Mouse (Mus musculus) midbrain, embryonic 12.5 days (tissue): ENCODE results near the gene Syt3. TPM values are rescaled to one million over a fixed set of nuclear protein-coding genes. Genes with fewer than 3 reads are reported as not detected.

Source experiments
- ATAC-seq: fragments of 200-750 bp; cut with Nextera tagmentation; 2 replicates; pipeline ENCODE4 v1.8.0; 2017; ENCODE audit warnings: low read depth, moderate TSS enrichment, moderate library complexity; ENCODE audit not compliant: low FRiP score
- H3K27ac ChIP-seq: fragments of 300-500 bp; sonication (generic); replicated peaks from 2 replicates; pipeline ENCODE4 v1.5.1; 2016; ENCODE audit warnings: mild to moderate bottlenecking
- H3K27me3 ChIP-seq: fragments of 300-500 bp; sonication (generic); 2 replicates; pipeline ENCODE4 v1.6.1; 2016; ENCODE audit warnings: mild to moderate bottlenecking
- H3K36me3 ChIP-seq: fragments of 300-500 bp; sonication (generic); 2 replicates; pipeline ENCODE4 v1.6.1; 2016
- H3K4me1 ChIP-seq: fragments of 300-500 bp; sonication (generic); 2 replicates; pipeline ENCODE4 v1.6.1; 2016
- H3K4me2 ChIP-seq: fragments of 300-500 bp; sonication (generic); replicated peaks from 2 replicates; pipeline ENCODE4 v1.6.1; 2016; ENCODE audit warnings: mild to moderate bottlenecking, moderate library complexity
- H3K4me3 ChIP-seq: fragments of 300-500 bp; sonication (generic); 2 replicates; pipeline ENCODE4 v1.5.1; 2016; ENCODE audit warnings: mild to moderate bottlenecking
- H3K9ac ChIP-seq: fragments of 300-500 bp; sonication (generic); replicated peaks from 2 replicates; pipeline ENCODE4 v1.6.1; 2016; ENCODE audit warnings: mild to moderate bottlenecking, moderate library complexity
- H3K9me3 ChIP-seq: fragments of 300-500 bp; sonication (generic); 2 replicates; pipeline ENCODE4 v1.6.1; 2016; ENCODE audit warnings: mild to moderate bottlenecking
- WGBS: fragments of 180-500 bp; shearing (Covaris S2); methylation state at CpG from one replicate; pipeline ENCODE4 v1.1.7; 2016; 5-methylcytosine and 5-hydroxymethylcytosine counted together
- polyA plus RNA-seq: library from polyadenylated mRNA; unstranded; fragments of >200 nt; fragmentation: Nextera tagmentation; extraction: Ambion mirVana; gene quantifications from 2 replicates; pipeline ENCODE4 v1.2.1, GENCODE M21; 2016

The Syt3 gene
- polyA plus RNA-seq, 1 experiment from 2014 or later = 5.4 TPM

DNA sequence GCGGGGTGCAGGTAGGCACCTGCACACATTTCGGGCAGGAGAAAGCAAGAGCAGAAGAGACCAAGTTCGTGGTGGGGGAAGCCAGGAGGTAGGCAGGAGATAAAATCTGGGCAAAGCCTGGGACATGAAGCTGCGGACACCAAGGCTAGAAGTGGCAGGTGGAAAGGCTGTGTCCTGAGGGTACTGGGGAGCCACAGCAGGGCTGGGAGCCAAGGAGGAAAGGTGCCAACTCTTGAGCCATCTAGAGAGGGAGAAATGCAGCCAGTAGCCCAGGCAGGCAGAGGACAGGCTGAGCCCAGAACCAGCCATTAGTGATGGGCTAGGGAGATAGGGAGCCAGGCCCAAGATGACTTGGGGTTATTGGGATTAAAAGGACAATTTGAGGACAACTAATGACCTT lies 7.9 kb downstream of the Syt3 start:
- Histone ChIP-seq H3K9me3 (no peaks in the 10 kb centered on the region), H3K4me3 (no peak overlapping the region), H3K27ac (no peak overlapping the region), H3K36me3 (no peaks in the 10 kb centered on the region), H3K27me3 (peaks cover 14% of the 10 kb centered on the region), H3K9ac (no peak overlapping the region), H3K4me1 (no peaks in the 10 kb centered on the region), H3K4me2 (no peak overlapping the region)
- 80% methylated on average over 4 of the region's 4 CpGs for WGBS
- no peak for ATAC-seq

DNA sequence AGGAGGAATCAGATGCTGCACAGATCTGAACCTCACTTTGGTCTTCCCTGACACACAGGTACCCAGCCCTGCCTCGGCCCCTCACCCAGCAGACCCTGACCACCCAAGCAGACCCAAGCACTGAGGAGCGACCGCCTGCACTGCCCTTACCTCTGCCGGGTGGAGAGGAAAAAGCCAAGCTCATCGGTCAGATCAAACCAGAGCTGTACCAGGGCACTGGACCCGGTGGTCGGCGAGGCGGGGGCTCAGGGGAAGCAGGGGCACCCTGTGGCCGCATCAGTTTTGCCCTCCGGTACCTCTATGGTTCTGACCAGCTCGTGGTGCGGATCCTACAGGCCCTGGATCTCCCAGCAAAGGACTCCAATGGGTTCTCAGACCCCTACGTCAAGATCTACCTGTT lies 8.4 kb downstream of the Syt3 start:
- H3K27me3 ChIP-seq = peaks cover 18% of the 10 kb centered on the region
- no peaks in the 10 kb centered on the region for H3K4me1 ChIP-seq
- H3K9ac ChIP-seq = no peak overlapping the region
- no peaks in the 10 kb centered on the region for H3K9me3 ChIP-seq
- no peak for ATAC-seq
- no peaks in the 10 kb centered on the region for H3K36me3 ChIP-seq
- H3K4me2 ChIP-seq = no peak overlapping the region
- no peak overlapping the region for H3K27ac ChIP-seq
- no peak overlapping the region for H3K4me3 ChIP-seq
- 88% methylated on average over 14 of the region's 14 CpGs for WGBS

DNA sequence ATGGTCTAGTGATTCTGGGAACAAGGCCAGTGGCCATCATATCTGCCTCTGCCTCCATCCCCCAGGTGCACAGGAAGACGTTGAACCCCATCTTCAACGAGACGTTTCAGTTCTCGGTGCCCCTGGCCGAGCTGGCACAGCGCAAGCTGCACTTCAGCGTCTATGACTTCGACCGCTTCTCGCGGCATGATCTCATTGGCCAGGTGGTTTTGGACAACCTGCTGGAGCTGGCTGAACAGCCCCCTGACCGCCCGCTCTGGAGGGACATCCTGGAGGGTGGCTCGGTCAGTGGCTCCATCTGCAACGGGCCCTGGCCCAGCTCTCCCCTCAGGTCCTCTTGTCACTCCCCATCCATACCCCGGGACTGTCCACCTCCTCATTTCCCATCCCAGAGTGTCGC lies 9.4 kb downstream of the Syt3 start:
- no peak for ATAC-seq
- Histone ChIP-seq H3K27ac (no peak overlapping the region), H3K27me3 (peaks cover 20% of the 10 kb centered on the region; the same call in 1 of the 2 replicates), H3K9me3 (no peaks in the 10 kb centered on the region), H3K36me3 (no peaks in the 10 kb centered on the region), H3K9ac (no peak overlapping the region), H3K4me1 (0 out of 2 replicates have a peak, but pooled peaks cover under 1% of the 10 kb centered on the region), H3K4me3 (no peak overlapping the region), H3K4me2 (no peak overlapping the region)
- WGBS = 94% methylated on average over 17 of the region's 17 CpGs

DNA sequence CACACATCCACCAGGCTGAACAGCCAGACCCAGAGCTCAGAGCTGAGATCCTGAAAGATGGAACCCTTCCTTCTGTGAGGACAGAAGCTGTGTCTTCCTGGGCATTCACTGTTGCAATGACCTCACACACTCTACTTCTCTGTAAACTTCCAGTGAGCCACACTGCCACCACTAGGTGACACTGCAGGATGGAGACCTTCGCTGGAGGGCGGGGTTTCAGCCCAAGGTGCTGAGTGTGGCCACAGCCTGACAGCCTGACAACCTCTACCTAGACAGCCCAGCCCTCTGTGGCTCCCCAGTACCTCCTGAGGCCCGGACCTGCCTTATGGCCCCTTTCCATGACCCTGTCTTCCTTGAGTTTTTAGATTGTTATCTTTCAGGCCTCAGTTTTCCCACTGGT lies 14.7 kb downstream of the Syt3 start:
- no peak overlapping the region for H3K9ac ChIP-seq
- WGBS = 11% methylated on average over 3 of the region's 3 CpGs
- no peaks in the 10 kb centered on the region for H3K36me3 ChIP-seq

GRCm38 (mm10) chr7:44401673-44402072 lies 17.8 kb downstream of the Syt3 start:
- H3K9me3 ChIP-seq = no peaks in the 10 kb centered on the region
- WGBS = 89% methylated on average over 6 of the region's 6 CpGs
- H3K4me3 ChIP-seq = no peak overlapping the region
- H3K27me3 ChIP-seq = peaks cover 33% of the 10 kb centered on the region
- no peaks in the 10 kb centered on the region for H3K36me3 ChIP-seq
- H3K9ac ChIP-seq = no peak overlapping the region
- no peak for ATAC-seq
- no peak overlapping the region for H3K4me2 ChIP-seq
- H3K4me1 ChIP-seq = peaks cover 11% of the 10 kb centered on the region; the same call in 1 of the 2 replicates
- no peak overlapping the region for H3K27ac ChIP-seq

More for the DNA sequence above, 14.7 kb downstream of the Syt3 start:
- Histone ChIP-seq H3K4me2 (no peak overlapping the region), H3K4me1 (0 out of 2 replicates have a peak, but pooled peaks cover 5% of the 10 kb centered on the region), H3K27ac (no peak overlapping the region), H3K9me3 (no peaks in the 10 kb centered on the region), H3K27me3 (peaks cover 27% of the 10 kb centered on the region), H3K4me3 (no peak overlapping the region)
- ATAC-seq = peak; percentile 79

- Histone ChIP-seq H3K4me3 (peak overlapping the region; percentile 37), H3K27ac (peak overlapping the region; percentile 66), H3K36me3 (no peaks in the 10 kb centered on the region), H3K4me1 (peaks cover 6% of the 10 kb centered on the region; the same call in 1 of the 2 replicates), H3K4me2 (peak overlapping the region; percentile 53), H3K9me3 (no peaks in the 10 kb centered on the region), H3K27me3 (peaks cover 22% of the 10 kb centered on the region), H3K9ac (no peak overlapping the region)
- ATAC-seq = peak; percentile 97
- WGBS = 2% methylated on average over 27 of the region's 27 CpGs
Observed at GRCm38 (mm10) chr7:44405346-44406014, 21.6 kb downstream of the Syt3 start.

GRCm38 (mm10) chr7:44406015-44406355 lies 22.1 kb downstream of the Syt3 start:
- Histone ChIP-seq H3K27me3 (peaks cover 23% of the 10 kb centered on the region), H3K4me2 (no peak overlapping the region), H3K9me3 (no peaks in the 10 kb centered on the region), H3K4me3 (no peak overlapping the region), H3K4me1 (peaks cover 6% of the 10 kb centered on the region; the same call in 1 of the 2 replicates), H3K27ac (0 out of 2 replicates have a peak overlapping the region, but pooled peaks have one; percentile 25), H3K9ac (no peak overlapping the region), H3K36me3 (no peaks in the 10 kb centered on the region)
- peak; percentile 71 for ATAC-seq
- 2% methylated on average over 5 of the region's 5 CpGs for WGBS

DNA sequence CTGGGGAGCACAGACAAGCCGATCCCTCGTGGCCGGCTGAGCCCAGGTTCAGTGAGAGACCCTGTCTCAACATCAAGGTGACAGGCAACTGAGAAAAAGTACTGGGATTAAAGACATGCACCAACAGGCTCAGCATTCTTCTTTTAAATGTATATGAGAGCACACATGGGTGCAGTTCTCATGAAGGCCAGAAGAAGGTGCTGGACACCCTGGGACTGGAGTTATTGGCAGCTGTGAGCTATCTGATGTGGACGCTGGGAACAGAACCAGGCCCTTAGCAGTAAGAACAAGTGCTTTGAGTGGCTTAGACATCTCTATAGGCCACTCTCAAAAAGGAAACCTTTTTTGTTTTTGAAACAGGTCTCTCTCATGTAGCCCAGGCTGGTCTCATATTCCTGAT lies 27.2 kb downstream of the Syt3 start:
- H3K4me2 ChIP-seq = no peak overlapping the region
- H3K9me3 ChIP-seq = no peaks in the 10 kb centered on the region
- peaks cover 16% of the 10 kb centered on the region for H3K27me3 ChIP-seq
- WGBS = 84% methylated on average over 4 of the region's 4 CpGs
- H3K4me3 ChIP-seq = no peak overlapping the region
- no peak overlapping the region for H3K27ac ChIP-seq
- no peak overlapping the region for H3K9ac ChIP-seq
- H3K36me3 ChIP-seq = no peaks in the 10 kb centered on the region
- ATAC-seq = no peak
- peaks cover 2% of the 10 kb centered on the region; the same call in 1 of the 2 replicates for H3K4me1 ChIP-seq

GRCm38 (mm10) chr7:44413307-44413706 lies 29.4 kb downstream of the Syt3 start:
- Histone ChIP-seq H3K27me3 (0 out of 2 replicates have a peak, but pooled peaks cover 4% of the 10 kb centered on the region), H3K9me3 (no peaks in the 10 kb centered on the region), H3K4me1 (no peaks in the 10 kb centered on the region), H3K9ac (no peak overlapping the region), H3K27ac (no peak overlapping the region), H3K36me3 (no peaks in the 10 kb centered on the region), H3K4me2 (no peak overlapping the region), H3K4me3 (no peak overlapping the region)
- 85% methylated on average over 6 of the region's 6 CpGs for WGBS
- no peak for ATAC-seq

DNA sequence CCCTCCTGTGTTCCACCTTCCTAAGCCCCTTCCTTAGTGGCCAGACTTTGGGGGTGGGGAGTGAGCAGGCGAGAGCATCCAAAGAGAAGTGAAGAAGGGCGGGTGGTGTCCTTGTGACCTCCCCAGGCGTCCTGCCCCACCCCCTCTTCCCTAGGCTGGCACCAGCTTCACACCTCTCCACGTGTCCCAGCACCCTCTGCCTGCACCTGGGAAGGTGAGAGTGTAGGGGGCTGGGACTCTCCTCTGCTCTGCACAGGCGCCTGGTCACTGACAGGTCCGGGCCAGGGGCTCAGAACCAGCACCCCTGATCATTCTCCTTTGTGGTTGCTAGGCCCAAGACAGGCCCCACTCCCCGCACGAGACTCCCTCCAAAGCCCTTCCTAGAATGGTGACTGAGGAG lies 43.8 kb downstream of the Syt3 start:
- Histone ChIP-seq H3K4me3 (peak overlapping the region; percentile 81), H3K4me2 (peak overlapping the region; percentile 94), H3K9ac (peak overlapping the region; percentile 52), H3K36me3 (no peaks in the 10 kb centered on the region), H3K27me3 (peaks cover 9% of the 10 kb centered on the region; the same call in 1 of the 2 replicates), H3K4me1 (peaks cover 41% of the 10 kb centered on the region), H3K27ac (peak overlapping the region; percentile 100), H3K9me3 (no peaks in the 10 kb centered on the region)
- WGBS = 5% methylated on average over 8 of the region's 8 CpGs
- no peak for ATAC-seq

DNA sequence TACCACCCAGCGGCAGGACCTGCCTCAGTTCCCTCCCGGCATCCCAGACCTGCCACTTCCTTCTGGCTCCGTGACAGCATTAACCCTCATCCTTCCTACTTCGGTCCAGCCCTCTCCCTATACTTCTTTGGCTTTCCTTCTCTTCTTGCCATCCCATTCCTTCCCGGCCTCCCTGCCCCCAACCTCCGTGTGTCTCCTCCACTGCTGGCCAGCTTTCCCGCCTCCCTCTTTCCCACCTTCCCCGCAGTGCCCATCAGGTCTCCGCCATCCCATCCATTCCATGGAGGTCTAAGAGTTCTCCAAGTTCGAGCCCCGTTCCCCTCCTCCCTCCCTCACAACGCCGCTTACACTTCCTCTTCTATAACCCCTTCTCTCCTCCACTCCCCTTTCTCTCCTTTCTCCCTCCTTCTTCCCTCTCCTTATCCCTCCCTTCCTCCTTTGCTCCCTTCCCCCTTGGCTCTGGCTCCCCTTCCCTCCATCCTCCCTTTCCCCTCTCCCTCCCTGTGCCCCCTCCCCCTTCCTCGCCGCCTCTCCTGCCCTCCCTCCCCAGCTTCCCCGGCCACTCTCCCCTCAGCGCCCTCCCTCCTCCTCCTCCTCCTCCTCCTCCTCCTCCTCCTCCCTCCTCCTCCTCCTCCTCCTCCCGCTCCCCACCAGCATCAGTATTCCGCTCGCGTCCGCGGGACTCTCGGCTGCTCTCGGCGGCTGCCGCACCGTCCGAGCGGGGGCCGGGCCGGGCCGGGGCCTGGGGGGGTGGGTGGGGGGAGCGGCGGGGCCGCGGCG lies 44.5 kb downstream of the Syt3 start:
- H3K4me1 ChIP-seq = peaks cover 48% of the 10 kb centered on the region
- H3K27ac ChIP-seq = peak overlapping the region; percentile 100

GRCm38 (mm10) chr7:44428968-44429521 lies 45.1 kb downstream of the Syt3 start, which contains the start of gene Lrrc4b:
TSS of gene Lrrc4b (plus strand) at chr7:44429018.
- peaks cover 9% of the 10 kb centered on the region; the same call in 1 of the 2 replicates for H3K27me3 ChIP-seq
- H3K9me3 ChIP-seq = no peaks in the 10 kb centered on the region
- 0 out of 2 replicates have a peak, but pooled peaks cover 3% of the 10 kb centered on the region for H3K36me3 ChIP-seq
- 0% methylated on average over 44 of the region's 69 CpGs for WGBS
- peak within 1 kb of the TSS; percentile 94 for H3K9ac ChIP-seq
- H3K4me3 ChIP-seq = peak within 1 kb of the TSS; percentile 81
- peak within 1 kb of the TSS; percentile 94 for H3K4me2 ChIP-seq
- H3K4me1 ChIP-seq = peaks cover 53% of the 10 kb centered on the region
- ATAC-seq = peak; percentile 67
- H3K27ac ChIP-seq = peak within 1 kb of the TSS; percentile 100

More for the DNA sequence above, 44.5 kb downstream of the Syt3 start:
- H3K4me3 ChIP-seq = peak overlapping the region; percentile 81
- H3K36me3 ChIP-seq = no peaks in the 10 kb centered on the region
- no peaks in the 10 kb centered on the region for H3K9me3 ChIP-seq
- WGBS = 1% methylated on average over 19 of the region's 38 CpGs
- H3K27me3 ChIP-seq = peaks cover 9% of the 10 kb centered on the region; the same call in 1 of the 2 replicates
- H3K4me2 ChIP-seq = peak overlapping the region; percentile 94
- H3K9ac ChIP-seq = peak overlapping the region; percentile 94
- ATAC-seq = peak; percentile 47
